Mouse (Mus musculus): ENCODE measurements around the gene Fibp. TPM values are rescaled to one million over a fixed set of nuclear protein-coding genes. Genes with fewer than 3 reads are reported as not detected.
A peak's percentile ranks its signal among the peaks of the same experiment; 100 is the strongest.

The Fibp gene
- polyA plus RNA-seq, 1 experiment from 2014 or later = 101 TPM

GRCm38 (mm10) chr19:5432992-5433852 lies 27.2 kb upstream of the Fibp start:
- WGBS = 5% methylated on average over 16 of the region's 16 CpGs
- H3K27ac ChIP-seq (replicated peaks in 1 of 2; ENCODE audit: control insufficient read depth in 1 of 2, insufficient read depth in 1 of 2, low read depth in 2 of 2, low read length in 2 of 2) = peak overlapping the region; percentile 45 to 72

GRCm38 (mm10) chr19:5433951-5434350 lies 26.5 kb upstream of the Fibp start:
- Histone ChIP-seq H3K4me1 (ENCODE audit: control insufficient read depth in 2 of 2, insufficient read depth in 2 of 2, low read length in 2 of 2) (peaks cover 8 to 20% of the 10 kb centered on the region in 2 experiments), H3K9ac (ENCODE audit: low read length) (peak overlapping the region; percentile 67; the same call in 1 of the 2 replicates), H3K27me3 (ENCODE audit: control insufficient read depth, insufficient read depth, low read length) (no peaks in the 10 kb centered on the region), H3K4me3 (ENCODE audit: control insufficient read depth in 1 of 2, insufficient read depth in 1 of 2, low read depth in 1 of 2, low read length in 2 of 2) (peak overlapping the region in 1 of 2 experiments; percentile 39; a peak in 2 of 4 replicates), H3K9me3 (ENCODE audit: control insufficient read depth, low read length) (no peaks in the 10 kb centered on the region), H3K36me3 (ENCODE audit: control insufficient read depth, insufficient read depth, low read length) (0 out of 2 replicates have a peak, but pooled peaks cover 2% of the 10 kb centered on the region), H3K27ac (replicated peaks in 1 of 2; ENCODE audit: control insufficient read depth in 1 of 2, insufficient read depth in 1 of 2, low read depth in 2 of 2, low read length in 2 of 2) (peak overlapping the region; percentile 45 to 72; a peak in 3 of 4 replicates), H3K4me2 (ENCODE audit: low read length) (peak overlapping the region; percentile 86)
- ATAC-seq (ENCODE audit: insufficient number of reproducible peaks, insufficient read depth, low FRiP score, low read depth) = no peak
- WGBS = 49% methylated on average over 7 of the region's 7 CpGs

More at GRCm38 (mm10) chr19:5432992-5433852, 27.2 kb upstream of the Fibp start:
- peak; percentile 48 for ATAC-seq (ENCODE audit: insufficient number of reproducible peaks, insufficient read depth, low FRiP score, low read depth)
- H3K4me3 ChIP-seq (ENCODE audit: control insufficient read depth in 1 of 2, insufficient read depth in 1 of 2, low read depth in 1 of 2, low read length in 2 of 2) = peak overlapping the region; percentile 28 to 39
- peak overlapping the region; percentile 67 for H3K9ac ChIP-seq (ENCODE audit: low read length)
- H3K4me1 ChIP-seq (ENCODE audit: control insufficient read depth in 2 of 2, insufficient read depth in 2 of 2, low read length in 2 of 2) = peaks cover 8 to 20% of the 10 kb centered on the region in 2 experiments
- peak overlapping the region; percentile 86 for H3K4me2 ChIP-seq (ENCODE audit: low read length)
- no peaks in the 10 kb centered on the region for H3K27me3 ChIP-seq (ENCODE audit: control insufficient read depth, insufficient read depth, low read length)
- no peaks in the 10 kb centered on the region for H3K9me3 ChIP-seq (ENCODE audit: control insufficient read depth, low read length)
- 0 out of 2 replicates have a peak, but pooled peaks cover 5% of the 10 kb centered on the region for H3K36me3 ChIP-seq (ENCODE audit: control insufficient read depth, insufficient read depth, low read length)

GRCm38 (mm10) chr19:5444371-5444908 lies 16.0 kb upstream of the Fibp start:
- Histone ChIP-seq H3K4me2 (ENCODE audit: low read length) (no peak overlapping the region), H3K4me1 (ENCODE audit: control insufficient read depth in 2 of 2, insufficient read depth in 2 of 2, low read length in 2 of 2) (peaks cover 0 to 14% of the 10 kb centered on the region in 2 experiments; a peak in 3 of 4 replicates), H3K36me3 (ENCODE audit: control insufficient read depth, insufficient read depth, low read length) (no peaks in the 10 kb centered on the region), H3K4me3 (ENCODE audit: control insufficient read depth in 1 of 2, insufficient read depth in 1 of 2, low read depth in 1 of 2, low read length in 2 of 2) (no peak overlapping the region), H3K27ac (replicated peaks in 1 of 2; ENCODE audit: control insufficient read depth in 1 of 2, insufficient read depth in 1 of 2, low read depth in 2 of 2, low read length in 2 of 2) (no peak overlapping the region), H3K27me3 (ENCODE audit: control insufficient read depth, insufficient read depth, low read length) (peaks cover 45% of the 10 kb centered on the region), H3K9me3 (ENCODE audit: control insufficient read depth, low read length) (peaks cover 3% of the 10 kb centered on the region; the same call in 1 of the 2 replicates), H3K9ac (ENCODE audit: low read length) (no peak overlapping the region)
- ATAC-seq (ENCODE audit: insufficient number of reproducible peaks, insufficient read depth, low FRiP score, low read depth) = no peak
- 63% methylated on average over 9 of the region's 9 CpGs for WGBS

GRCm38 (mm10) chr19:5444954-5445353 lies 15.5 kb upstream of the Fibp start:
- peaks cover 46% of the 10 kb centered on the region for H3K27me3 ChIP-seq (ENCODE audit: control insufficient read depth, insufficient read depth, low read length)
- WGBS = 24% methylated on average over 7 of the region's 7 CpGs
- no peak for ATAC-seq (ENCODE audit: insufficient number of reproducible peaks, insufficient read depth, low FRiP score, low read depth)
- H3K36me3 ChIP-seq (ENCODE audit: control insufficient read depth, insufficient read depth, low read length) = no peaks in the 10 kb centered on the region
- H3K4me2 ChIP-seq (ENCODE audit: low read length) = no peak overlapping the region
- H3K4me3 ChIP-seq (ENCODE audit: control insufficient read depth in 1 of 2, insufficient read depth in 1 of 2, low read depth in 1 of 2, low read length in 2 of 2) = no peak overlapping the region
- H3K9me3 ChIP-seq (ENCODE audit: control insufficient read depth, low read length) = peaks cover 3% of the 10 kb centered on the region; the same call in 1 of the 2 replicates
- H3K4me1 ChIP-seq (ENCODE audit: control insufficient read depth in 2 of 2, insufficient read depth in 2 of 2, low read length in 2 of 2) = peaks cover 0 to 14% of the 10 kb centered on the region in 2 experiments; a peak in 3 of 4 replicates
- no peak overlapping the region for H3K27ac ChIP-seq (replicated peaks in 1 of 2; ENCODE audit: control insufficient read depth in 1 of 2, insufficient read depth in 1 of 2, low read depth in 2 of 2, low read length in 2 of 2)
- no peak overlapping the region for H3K9ac ChIP-seq (ENCODE audit: low read length)

- H3K9ac ChIP-seq (ENCODE audit: low read length) = no peak overlapping the region
- H3K4me3 ChIP-seq (ENCODE audit: control insufficient read depth in 1 of 2, insufficient read depth in 1 of 2, low read depth in 1 of 2, low read length in 2 of 2) = no peak overlapping the region
- WGBS = 86% methylated on average over 5 of the region's 5 CpGs
- no peaks in the 10 kb centered on the region for H3K36me3 ChIP-seq (ENCODE audit: control insufficient read depth, insufficient read depth, low read length)
- no peak for ATAC-seq (ENCODE audit: insufficient number of reproducible peaks, insufficient read depth, low FRiP score, low read depth)
- no peak overlapping the region for H3K4me2 ChIP-seq (ENCODE audit: low read length)
- H3K27ac ChIP-seq (replicated peaks in 1 of 2; ENCODE audit: control insufficient read depth in 1 of 2, insufficient read depth in 1 of 2, low read depth in 2 of 2, low read length in 2 of 2) = no peak overlapping the region
- peaks cover 0 to 14% of the 10 kb centered on the region in 2 experiments; a peak in 3 of 4 replicates for H3K4me1 ChIP-seq (ENCODE audit: control insufficient read depth in 2 of 2, insufficient read depth in 2 of 2, low read length in 2 of 2)
- no peaks in the 10 kb centered on the region for H3K9me3 ChIP-seq (ENCODE audit: control insufficient read depth, low read length)
- H3K27me3 ChIP-seq (ENCODE audit: control insufficient read depth, insufficient read depth, low read length) = peaks cover 46% of the 10 kb centered on the region
These were observed 14.7 kb upstream of the Fibp start for GRCm38 (mm10) chr19:5445747-5446146.

- peak; percentile 35; the same call in 1 of the 2 replicates for ATAC-seq (ENCODE audit: insufficient number of reproducible peaks, insufficient read depth, low FRiP score, low read depth)
- under 1% methylated on average over 69 of the region's 70 CpGs for WGBS
- peaks cover 46% of the 10 kb centered on the region for H3K27me3 ChIP-seq (ENCODE audit: control insufficient read depth, insufficient read depth, low read length)
These were observed 12.7 kb upstream of the Fibp start, which contains the start of gene Fosl1 for GRCm38 (mm10) chr19:5447515-5448353. TSS of gene Fosl1 (plus strand) at chr19:5447547.

More at GRCm38 (mm10) chr19:5447515-5448353, 12.7 kb upstream of the Fibp start, which contains the start of gene Fosl1:
- Histone ChIP-seq H3K4me1 (ENCODE audit: control insufficient read depth in 2 of 2, insufficient read depth in 2 of 2, low read length in 2 of 2) (peaks cover 0 to 14% of the 10 kb centered on the region in 2 experiments; a peak in 3 of 4 replicates), H3K9me3 (ENCODE audit: control insufficient read depth, low read length) (no peaks in the 10 kb centered on the region), H3K9ac (ENCODE audit: low read length) (peak within 1 kb of the TSS; percentile 54), H3K4me3 (ENCODE audit: control insufficient read depth in 1 of 2, insufficient read depth in 1 of 2, low read depth in 1 of 2, low read length in 2 of 2) (peak within 1 kb of the TSS; percentile 49 to 58), H3K27ac (replicated peaks in 1 of 2; ENCODE audit: control insufficient read depth in 1 of 2, insufficient read depth in 1 of 2, low read depth in 2 of 2, low read length in 2 of 2) (no peak within 1 kb of the TSS), H3K4me2 (ENCODE audit: low read length) (peak within 1 kb of the TSS; percentile 98), H3K36me3 (ENCODE audit: control insufficient read depth, insufficient read depth, low read length) (no peaks in the 10 kb centered on the region)

Data from heart, embryonic 14.5 days (tissue).